Mouse (Mus musculus): ENCODE data around the gene Cdk10.

Cdk10 gene

DNA sequence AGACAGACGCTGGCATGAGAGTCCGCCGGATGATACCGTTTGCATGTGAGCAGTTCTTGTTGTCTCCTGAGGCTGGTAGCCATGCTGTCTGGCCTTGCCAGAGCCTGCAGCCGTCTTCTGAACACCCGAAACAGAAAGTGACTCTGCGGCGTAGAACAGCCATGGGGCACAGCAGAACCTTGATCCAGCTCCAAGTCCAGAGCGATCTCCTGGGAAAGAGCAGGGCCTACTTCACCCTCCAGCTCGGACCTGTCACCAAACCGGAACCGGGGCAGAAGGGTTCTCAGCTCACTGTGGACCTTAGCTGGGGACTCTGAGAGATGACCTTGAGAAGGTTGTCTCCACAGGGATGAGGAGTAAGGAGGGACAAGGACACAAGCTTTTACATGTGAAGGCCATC, 50.5 kb downstream of the Cdk10 start:
- DNase-seq, result no peak

- no peak for DNase-seq
These were observed 53.8 kb downstream of the Cdk10 start for GRCm38 (mm10) chr8:123278445-123278844.

- DNase-seq, result no peak
These were observed 55.2 kb downstream of the Cdk10 start for GRCm38 (mm10) chr8:123279828-123280227.

GRCm38 (mm10) chr8:123280302-123281094, 55.9 kb downstream of the Cdk10 start:
- no peak for DNase-seq
